Comparison of ENCODE assay signal across 8 mouse cellular contexts in the genomic region with DNA sequence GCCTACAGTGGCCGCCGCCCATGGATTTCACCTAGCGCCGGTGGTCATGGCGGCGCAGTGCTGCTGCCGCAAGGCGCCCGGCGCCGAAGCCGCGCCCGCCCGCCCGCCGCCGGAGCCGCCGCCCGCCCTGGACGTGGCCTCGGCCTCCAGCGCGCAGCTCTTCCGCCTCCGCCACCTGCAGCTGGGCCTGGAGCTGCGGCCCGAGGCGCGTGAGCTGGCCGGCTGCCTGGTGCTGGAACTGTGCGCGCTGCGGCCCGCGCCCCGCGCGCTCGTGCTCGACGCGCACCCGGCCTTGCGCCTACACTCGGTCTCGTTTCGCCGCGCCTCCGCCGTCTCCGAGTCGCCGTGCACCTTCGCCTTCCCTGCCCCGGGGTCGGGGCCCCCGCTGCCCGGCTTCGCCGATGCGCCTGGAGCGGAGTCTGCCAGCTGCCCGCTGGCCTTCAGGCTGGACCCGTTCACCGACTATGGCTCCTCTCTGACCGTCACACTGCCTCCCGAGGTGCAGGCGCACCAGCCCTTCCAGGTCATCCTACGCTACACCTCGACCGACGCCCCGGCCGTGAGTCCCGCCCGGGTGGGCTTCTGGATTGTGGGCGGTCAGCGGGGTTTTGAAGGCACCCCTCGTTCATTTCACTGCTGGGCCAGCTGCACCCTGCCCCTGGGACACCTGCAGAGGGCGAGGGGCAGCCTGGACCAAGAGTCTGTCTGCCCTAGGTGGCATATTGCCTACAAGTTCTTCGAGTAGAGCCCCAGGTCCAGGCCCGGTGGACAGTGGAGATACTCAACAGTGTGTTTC. TPM values are rescaled to one million over a fixed set of nuclear protein-coding genes. Genes with fewer than 3 reads are reported as not detected.
A peak's percentile ranks its signal among the peaks of the same experiment; 100 is the strongest.
DNase-seq lines count a peak whose midpoint lies in the region; ATAC-seq and TF ChIP-seq lines count a peak whose summit lies in the region.

No protein-coding gene starts in this region.

- intact Hi-C loops in heart, adult 2 months (cut with DNase I): no loop called here

- no peak for TF ChIP-seq CTCF in heart, adult 2 months (IDR thresholded peaks at IDR 0.05)
- no peak; the same call in 1 of the 2 replicates for TF ChIP-seq CTCF in stomach, postnatal 0 days (IDR thresholded peaks at IDR 0.05; ENCODE audit: low read depth)

- no peaks in the 10 kb centered on the region; the same call in 1 of the 2 replicates for H3K27me3 ChIP-seq in erythroblast, embryonic 14.5 days (ENCODE audit: control insufficient read depth)
- no peaks in the 10 kb centered on the region for H3K27me3 ChIP-seq in heart, adult 2 months (ENCODE audit: control insufficient read depth, insufficient read depth, low read length)
- no peaks in the 10 kb centered on the region for H3K27me3 ChIP-seq in liver, embryonic 11.5 days (replicated peaks; ENCODE audit: control insufficient read depth, insufficient read depth, low read length)
- H3K27me3 ChIP-seq in stomach, postnatal 0 days (ENCODE audit: control insufficient read depth, insufficient read depth, low read length): no peaks in the 10 kb centered on the region

- H3K36me3 ChIP-seq in erythroblast, embryonic 14.5 days (ENCODE audit: control insufficient read depth): peaks cover 26% of the 10 kb centered on the region
- H3K36me3 ChIP-seq in heart, adult 2 months (ENCODE audit: control insufficient read depth, insufficient read depth, low read length): no peaks in the 10 kb centered on the region
- H3K36me3 ChIP-seq in liver, embryonic 11.5 days (ENCODE audit: control insufficient read depth, insufficient read depth, low read length): peaks cover 4% of the 10 kb centered on the region; the same call in 1 of the 2 replicates
- H3K36me3 ChIP-seq in stomach, postnatal 0 days (ENCODE audit: control insufficient read depth, insufficient read depth, low read length): peaks cover 8% of the 10 kb centered on the region

- under 1% methylated on average over 80 of the region's 85 CpGs for WGBS in heart, adult 2 months
- 2% methylated on average over 64 of the region's 85 CpGs for WGBS in liver, embryonic 11.5 days
- under 1% methylated on average over 52 of the region's 85 CpGs for WGBS in stomach, postnatal 0 days

- peak overlapping the region; percentile 85 for H3K4me3 ChIP-seq in erythroblast, embryonic 14.5 days (replicated peaks)
- peak overlapping the region; percentile 96 for H3K4me3 ChIP-seq in heart, adult 2 months
- peak overlapping the region; percentile 82 for H3K4me3 ChIP-seq in liver, embryonic 11.5 days (ENCODE audit: low read depth, low read length)
- peak overlapping the region; percentile 83 for H3K4me3 ChIP-seq in stomach, postnatal 0 days (ENCODE audit: low read depth, low read length)

- no peak for TF ChIP-seq EP300 in heart, adult 2 months (IDR thresholded peaks at IDR 0.05; ENCODE audit: insufficient read depth, low read depth, low read length)
- TF ChIP-seq EP300 in stomach, postnatal 0 days (optimal IDR thresholded peaks at IDR 0.05): no peak

- no peak for TF ChIP-seq POLR2A in heart, adult 2 months (IDR thresholded peaks at IDR 0.05; ENCODE audit: insufficient read depth, low read depth, low read length)

- DNase-seq in embryo, embryonic 11 days: peak; percentile 72
- DNase-seq in heart, adult 2 months: peak; percentile 78 to 79
- peak; percentile 42 for DNase-seq in kidney, adult 9 months
- peak; percentile 55 for DNase-seq in liver, embryonic 11.5 days (ENCODE audit: low spot score)
- DNase-seq in naive thymus-derived CD4-positive, alpha-beta T cell, adult 2 months (ENCODE audit: low read depth): peak; percentile 63
- DNase-seq in stomach, postnatal 0 days (ENCODE audit: low spot score): peak; percentile 70

- peak overlapping the region; percentile 92 for H3K9ac ChIP-seq in heart, adult 2 months (ENCODE audit: low read depth, low read length)
- peak overlapping the region; percentile 85 for H3K9ac ChIP-seq in liver, embryonic 11.5 days (ENCODE audit: low read depth, low read length)
- H3K9ac ChIP-seq in stomach, postnatal 0 days (ENCODE audit: low read length): peak overlapping the region; percentile 94

- no peak for ATAC-seq in erythroblast, adult 5-6 weeks (replicated peaks; ENCODE audit: low FRiP score, poor library complexity, severe bottlenecking)
- peak; percentile 16 for ATAC-seq in liver, embryonic 11.5 days (replicated peaks; ENCODE audit: low FRiP score)
- ATAC-seq in stomach, postnatal 0 days (ENCODE audit: low FRiP score, low TSS enrichment): peak; percentile 48

- H3K9me3 ChIP-seq in erythroblast, embryonic 14.5 days (ENCODE audit: control insufficient read depth, low read length): no peaks in the 10 kb centered on the region
- no peaks in the 10 kb centered on the region for H3K9me3 ChIP-seq in liver, embryonic 11.5 days (ENCODE audit: control insufficient read depth, low read length)
- no peaks in the 10 kb centered on the region for H3K9me3 ChIP-seq in stomach, postnatal 0 days (ENCODE audit: control insufficient read depth, low read length)

- H3K4me2 ChIP-seq in liver, embryonic 11.5 days: peak overlapping the region; percentile 80
- peak overlapping the region; percentile 95 for H3K4me2 ChIP-seq in stomach, postnatal 0 days (replicated peaks; ENCODE audit: low read depth)

- no peaks in the 10 kb centered on the region for H3K79me2 ChIP-seq in heart, adult 2 months (replicated peaks; ENCODE audit: control insufficient read depth, insufficient read depth, low read length)

- peaks cover 65% of the 10 kb centered on the region for H3K4me1 ChIP-seq in erythroblast, embryonic 14.5 days (ENCODE audit: control insufficient read depth)
- H3K4me1 ChIP-seq in heart, adult 2 months (ENCODE audit: control insufficient read depth, insufficient read depth, low read length): peaks cover 18% of the 10 kb centered on the region
- H3K4me1 ChIP-seq in liver, embryonic 11.5 days (replicated peaks; ENCODE audit: control insufficient read depth, insufficient read depth, low read length): peaks cover 23% of the 10 kb centered on the region
- H3K4me1 ChIP-seq in stomach, postnatal 0 days (replicated peaks; ENCODE audit: control insufficient read depth, insufficient read depth): peaks cover 12% of the 10 kb centered on the region

- peak overlapping the region; percentile 78 for H3K27ac ChIP-seq in heart, adult 2 months
- H3K27ac ChIP-seq in liver, embryonic 11.5 days (ENCODE audit: low read depth, low read length): peak overlapping the region; percentile 77
- H3K27ac ChIP-seq in stomach, postnatal 0 days (replicated peaks): peak overlapping the region; percentile 98

RNA-seq across cellular contexts. Expression of a gene that starts 0.5 kb away (rescaled TPM):
- polyA plus RNA-seq in erythroblast, embryonic 14.5 days (2012): 6.5 and 7.7 TPM in 2 replicates
- total RNA-seq in erythroblast, adult 5-6 weeks (2015; ENCODE audit: low replicate concordance): 8.4 and 13.6 TPM in 2 replicates
- 3.8 and 14.1 TPM in 2 replicates for total RNA-seq in erythroblast, adult 5-6 weeks (2017; ENCODE audit: low replicate concordance)
- 10 to 100 TPM; 66.1 to 78.3 TPM for total RNA-seq in heart, adult 2 months (2021)
- polyA plus RNA-seq in heart, adult 2 months (2012; rRNA removed): 89.8 and 107 TPM in 2 replicates
- polyA plus RNA-seq in liver, embryonic 11.5 days (2014; fragmentation: Nextera tagmentation; extraction: Ambion mirVana): 24.7 and 26.5 TPM in 2 replicates
- 36.7 and 42.7 TPM in 2 replicates for polyA plus RNA-seq in stomach, postnatal 0 days (2015; fragmentation: Nextera tagmentation; extraction: Ambion mirVana)

RNA-seq across cellular contexts. Expression of a gene that starts 4.3 kb away (rescaled TPM):
- 0.57 and 0.70 TPM in 2 replicates for polyA plus RNA-seq in erythroblast, embryonic 14.5 days (2012)
- 5.4 TPM in 1 of 2 replicates, not detected in the other for total RNA-seq in erythroblast, adult 5-6 weeks (2015; ENCODE audit: low replicate concordance)
- 0.68 TPM in 1 of 2 replicates, not detected in the other for total RNA-seq in erythroblast, adult 5-6 weeks (2017; ENCODE audit: low replicate concordance)
- 10 to 100 TPM; 15.1 to 15.5 TPM for total RNA-seq in heart, adult 2 months (2021)
- 27.9 and 29.2 TPM in 2 replicates for polyA plus RNA-seq in heart, adult 2 months (2012; rRNA removed)
- polyA plus RNA-seq in liver, embryonic 11.5 days (2014; fragmentation: Nextera tagmentation; extraction: Ambion mirVana): 8.1 and 10.7 TPM in 2 replicates
- polyA plus RNA-seq in stomach, postnatal 0 days (2015; fragmentation: Nextera tagmentation; extraction: Ambion mirVana): 16.0 and 17.5 TPM in 2 replicates

RNA-seq across cellular contexts. Expression of a gene that starts 8.4 kb away (rescaled TPM):
- not detected in 2 replicates for polyA plus RNA-seq in erythroblast, embryonic 14.5 days (2012)
- total RNA-seq in erythroblast, adult 5-6 weeks (2015; ENCODE audit: low replicate concordance): not detected in 2 replicates
- not detected in 2 replicates for total RNA-seq in erythroblast, adult 5-6 weeks (2017; ENCODE audit: low replicate concordance)
- total RNA-seq in heart, adult 2 months (2021): under 1 TPM in 1 of 2 experiments, not detected in 1; 0.09 TPM
- 0.21 TPM in 1 of 2 replicates, not detected in the other for polyA plus RNA-seq in heart, adult 2 months (2012; rRNA removed)
- polyA plus RNA-seq in liver, embryonic 11.5 days (2014; fragmentation: Nextera tagmentation; extraction: Ambion mirVana): 0.16 and 0.25 TPM in 2 replicates
- 0.06 and 0.16 TPM in 2 replicates for polyA plus RNA-seq in stomach, postnatal 0 days (2015; fragmentation: Nextera tagmentation; extraction: Ambion mirVana)

RNA-seq across cellular contexts. Expression of a gene that starts 23.1 kb away (rescaled TPM):
- 0.75 and 0.88 TPM in 2 replicates for polyA plus RNA-seq in erythroblast, embryonic 14.5 days (2012)
- total RNA-seq in erythroblast, adult 5-6 weeks (2015; ENCODE audit: low replicate concordance): 1.9 TPM in 1 of 2 replicates, not detected in the other
- 2.1 and 18.5 TPM in 2 replicates for total RNA-seq in erythroblast, adult 5-6 weeks (2017; ENCODE audit: low replicate concordance)
- 1 to 10 TPM; 5.0 to 5.6 TPM for total RNA-seq in heart, adult 2 months (2021)
- 7.7 and 9.1 TPM in 2 replicates for polyA plus RNA-seq in heart, adult 2 months (2012; rRNA removed)
- polyA plus RNA-seq in liver, embryonic 11.5 days (2014; fragmentation: Nextera tagmentation; extraction: Ambion mirVana): 20.9 and 21.3 TPM in 2 replicates
- polyA plus RNA-seq in stomach, postnatal 0 days (2015; fragmentation: Nextera tagmentation; extraction: Ambion mirVana): 21.2 and 23.3 TPM in 2 replicates

RNA-seq across cellular contexts. Expression of a gene that starts 39.5 kb away (rescaled TPM):
- polyA plus RNA-seq in erythroblast, embryonic 14.5 days (2012): 0.01 TPM in 2 replicates
- 1.2 and 4.2 TPM in 2 replicates for total RNA-seq in erythroblast, adult 5-6 weeks (2015; ENCODE audit: low replicate concordance)
- 1.1 and 3.2 TPM in 2 replicates for total RNA-seq in erythroblast, adult 5-6 weeks (2017; ENCODE audit: low replicate concordance)
- 1 to 10 TPM in 1 of 2 experiments, under 1 TPM in 1; 0.50 to 1.0 TPM for total RNA-seq in heart, adult 2 months (2021)
- polyA plus RNA-seq in heart, adult 2 months (2012; rRNA removed): 1.1 and 1.2 TPM in 2 replicates
- polyA plus RNA-seq in liver, embryonic 11.5 days (2014; fragmentation: Nextera tagmentation; extraction: Ambion mirVana): 0.27 and 0.71 TPM in 2 replicates
- 3.7 and 4.1 TPM in 2 replicates for polyA plus RNA-seq in stomach, postnatal 0 days (2015; fragmentation: Nextera tagmentation; extraction: Ambion mirVana)
